Mouse (Mus musculus): Measurements from ENCODE around the gene Rsrp1. TPM values are rescaled to one million over a fixed set of nuclear protein-coding genes. Genes with fewer than 3 reads are reported as not detected.
A peak's percentile ranks its signal among the peaks of the same experiment; 100 is the strongest.

Gene Rsrp1
- polyA plus RNA-seq, 1 experiment from 2014 or later: 370 TPM

DNA sequence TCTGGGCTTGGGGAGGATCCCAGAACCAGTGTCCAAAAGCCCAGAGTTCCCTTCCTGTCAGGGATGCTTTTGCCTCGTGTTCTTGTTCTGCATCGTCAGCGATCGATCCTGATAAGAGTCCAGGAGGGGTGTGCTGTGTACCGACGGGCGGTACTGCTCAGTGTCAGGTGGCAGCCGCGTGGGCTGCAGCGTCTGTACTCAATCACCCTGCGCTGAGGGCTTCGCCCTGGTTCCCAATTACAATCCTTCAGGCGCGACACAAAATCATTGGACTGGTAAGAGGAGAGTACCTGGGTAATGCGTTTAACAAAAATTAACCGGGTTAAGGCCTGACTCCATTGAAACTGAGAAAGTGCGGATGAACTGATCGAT lies 45.2 kb downstream of the Rsrp1 start:
- peak; percentile 62; the same call in 1 of the 2 replicates for ATAC-seq (ENCODE audit: low FRiP score, low TSS enrichment)
- Histone ChIP-seq H3K9ac (ENCODE audit: low read depth, low read length) (no peak overlapping the region), H3K9me3 (ENCODE audit: control insufficient read depth, low read length) (no peaks in the 10 kb centered on the region; the same call in 1 of the 2 replicates), H3K27ac (ENCODE audit: low read depth, low read length) (no peak overlapping the region), H3K36me3 (ENCODE audit: control insufficient read depth, insufficient read depth, low read length) (no peaks in the 10 kb centered on the region), H3K27me3 (ENCODE audit: control insufficient read depth, insufficient read depth, low read length) (no peaks in the 10 kb centered on the region), H3K4me1 (ENCODE audit: control insufficient read depth, insufficient read depth, low read length) (0 out of 2 replicates have a peak, but pooled peaks cover 3% of the 10 kb centered on the region), H3K4me2 (replicated peaks; ENCODE audit: low read depth, low read length) (no peak overlapping the region), H3K4me3 (ENCODE audit: low read length) (no peak overlapping the region)
- 49% methylated on average over 18 of the region's 18 CpGs for WGBS

DNA sequence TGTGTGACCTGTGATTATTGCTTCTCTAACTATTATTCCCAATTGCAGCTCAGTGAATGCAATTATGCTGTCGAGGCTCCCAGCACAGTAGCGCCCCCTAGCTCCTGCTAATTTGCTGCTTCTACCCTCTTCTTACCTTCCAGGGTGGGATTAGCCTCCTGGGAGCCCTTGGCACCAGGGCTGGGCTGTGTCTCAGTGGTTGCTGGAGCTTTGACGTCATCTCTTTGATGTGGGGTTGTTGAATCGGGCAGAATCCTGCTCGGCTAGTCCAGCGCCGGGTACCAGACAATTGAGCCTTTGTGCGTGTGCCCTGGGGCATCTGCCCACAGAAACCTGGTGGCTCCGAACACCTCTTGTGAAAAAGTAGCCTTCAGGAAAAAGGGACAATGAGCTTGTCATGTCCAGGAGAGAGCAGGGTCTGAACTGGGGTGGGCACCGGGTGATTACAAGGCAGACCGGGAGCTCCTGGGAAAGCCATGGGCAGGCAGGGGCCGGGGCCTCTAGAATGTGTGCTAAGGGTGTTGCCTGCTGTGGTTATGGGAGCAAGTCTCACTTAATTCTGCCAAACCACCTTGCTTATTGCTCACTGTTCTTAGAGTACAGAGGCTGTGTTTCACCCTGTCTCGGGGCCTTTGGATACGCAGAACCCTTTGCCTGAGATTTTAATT lies 52.0 kb downstream of the Rsrp1 start:
- Histone ChIP-seq H3K27ac (ENCODE audit: low read depth, low read length) (0 out of 2 replicates have a peak overlapping the region, but pooled peaks have one; percentile 13), H3K27me3 (ENCODE audit: control insufficient read depth, insufficient read depth, low read length) (no peaks in the 10 kb centered on the region), H3K9me3 (ENCODE audit: control insufficient read depth, low read length) (no peaks in the 10 kb centered on the region; the same call in 1 of the 2 replicates), H3K4me1 (ENCODE audit: control insufficient read depth, insufficient read depth, low read length) (no peaks in the 10 kb centered on the region), H3K4me3 (ENCODE audit: low read length) (no peak overlapping the region), H3K9ac (ENCODE audit: low read depth, low read length) (no peak overlapping the region), H3K36me3 (ENCODE audit: control insufficient read depth, insufficient read depth, low read length) (no peaks in the 10 kb centered on the region), H3K4me2 (replicated peaks; ENCODE audit: low read depth, low read length) (no peak overlapping the region)
- WGBS: 32% methylated on average over 14 of the region's 14 CpGs
- ATAC-seq (ENCODE audit: low FRiP score, low TSS enrichment): 0 out of 2 replicates have a peak, but pooled peaks have one; percentile 43

DNA sequence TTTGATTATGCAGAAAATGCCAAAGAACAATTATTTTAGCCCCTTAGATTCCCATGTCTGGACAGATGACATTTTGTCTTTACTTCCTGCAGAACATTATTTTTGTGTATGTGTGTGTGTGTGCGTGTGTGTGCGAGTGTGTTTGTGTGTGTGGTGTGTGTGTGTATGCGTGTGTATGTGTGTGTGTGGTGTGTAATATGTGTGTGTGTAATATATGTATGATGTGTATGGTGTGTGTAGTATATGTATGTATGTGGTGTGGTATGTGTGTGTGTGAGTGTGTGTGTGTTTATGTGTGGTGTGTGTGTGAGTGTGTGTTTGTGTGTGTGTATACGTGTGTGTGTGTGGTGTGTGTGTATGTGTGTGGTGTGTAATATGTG lies 52.5 kb downstream of the Rsrp1 start:
- Histone ChIP-seq H3K4me1 (ENCODE audit: control insufficient read depth, insufficient read depth, low read length) (no peaks in the 10 kb centered on the region), H3K27ac (ENCODE audit: low read depth, low read length) (no peak overlapping the region), H3K4me3 (ENCODE audit: low read length) (no peak overlapping the region), H3K9me3 (ENCODE audit: control insufficient read depth, low read length) (no peaks in the 10 kb centered on the region; the same call in 1 of the 2 replicates), H3K27me3 (ENCODE audit: control insufficient read depth, insufficient read depth, low read length) (no peaks in the 10 kb centered on the region), H3K9ac (ENCODE audit: low read depth, low read length) (no peak overlapping the region), H3K4me2 (replicated peaks; ENCODE audit: low read depth, low read length) (no peak overlapping the region), H3K36me3 (ENCODE audit: control insufficient read depth, insufficient read depth, low read length) (no peaks in the 10 kb centered on the region)
- WGBS: 94% methylated on average over 4 of the region's 4 CpGs
- no peak for ATAC-seq (ENCODE audit: low FRiP score, low TSS enrichment)

Other genes starting within 250 kb of the Rsrp1 start
- 3.8 and 5.3 TPM in 2 replicates for gene Man1c1, start 219.3 kb upstream of the Rsrp1 start, polyA plus RNA-seq (2014; fragmentation: Nextera tagmentation; extraction: Ambion mirVana)
- 10.7 and 19.9 TPM in 2 replicates for gene Ldlrap1, start 155.6 kb upstream of the Rsrp1 start, polyA plus RNA-seq (2014; fragmentation: Nextera tagmentation; extraction: Ambion mirVana)
- gene Maco1, start 70.2 kb upstream of the Rsrp1 start, polyA plus RNA-seq (2014; fragmentation: Nextera tagmentation; extraction: Ambion mirVana): 40.8 and 43.5 TPM in 2 replicates
- gene Rhd, start 59.1 kb upstream of the Rsrp1 start, polyA plus RNA-seq (2014; fragmentation: Nextera tagmentation; extraction: Ambion mirVana): 1.1 and 1.2 TPM in 2 replicates
- 156 and 163 TPM in 2 replicates for gene Tmem50a, start 8.6 kb upstream of the Rsrp1 start, polyA plus RNA-seq (2014; fragmentation: Nextera tagmentation; extraction: Ambion mirVana)
- 77.3 and 90.1 TPM in 2 replicates for gene Syf2, start 7.3 kb downstream of the Rsrp1 start, polyA plus RNA-seq (2014; fragmentation: Nextera tagmentation; extraction: Ambion mirVana)
- gene Runx3, start 197.1 kb downstream of the Rsrp1 start, polyA plus RNA-seq (2014; fragmentation: Nextera tagmentation; extraction: Ambion mirVana): 0.11 TPM in 1 of 2 replicates, not detected in the other